Comparison of ENCODE assay signal across 9 mouse cellular contexts in the genomic region with DNA sequence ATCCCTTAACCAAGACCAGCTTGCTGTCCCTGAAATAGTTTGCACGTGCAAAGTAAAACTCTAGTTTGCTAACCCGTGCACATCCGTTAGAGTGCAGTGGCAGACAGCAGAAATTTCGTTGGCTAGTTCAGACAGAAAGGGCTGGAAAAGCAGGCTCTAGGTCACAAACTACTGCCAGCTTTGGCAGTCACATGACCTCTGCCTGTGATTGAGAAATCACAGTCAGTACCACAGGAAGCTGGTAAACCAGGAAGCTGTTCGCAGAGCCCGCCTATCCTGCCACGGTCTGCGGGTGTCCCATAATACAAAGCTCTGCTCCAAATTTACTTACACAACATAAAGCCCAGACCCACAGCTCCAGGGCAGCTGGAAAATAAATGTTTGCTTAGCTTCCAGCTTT. TPM values are rescaled to one million over a fixed set of nuclear protein-coding genes. Genes with fewer than 3 reads are reported as not detected.
DNase-seq lines count a peak whose midpoint lies in the region; ATAC-seq lines count a peak whose summit lies in the region.
"Had no signal": no experiment of that assay in that cellular context is flagged by ENCODE, and none has a peak within 500 bp of the region (broad histone marks: within the 10 kb centered on the region; RNA-seq: fewer than 3 reads in every experiment).

No protein-coding gene starts in this region.

- H3K36me3 ChIP-seq in embryonic facial prominence, embryonic 15.5 days: no peaks in the 10 kb centered on the region

- no peaks in the 10 kb centered on the region for H3K27me3 ChIP-seq in embryonic facial prominence, embryonic 15.5 days

- WGBS in embryonic facial prominence, embryonic 15.5 days: 34% methylated on average over 8 of the region's 8 CpGs

- peak; percentile 48 to 55 for DNase-seq in spleen, postnatal 36 days (ENCODE audit: low spot score in 2 of 2)
- no peak for DNase-seq in spleen, postnatal 14 days (ENCODE audit: low spot score in 2 of 2)
- DNase-seq in kidney, postnatal 14 days: peak; percentile 64
- DNase-seq in left cerebral cortex, adult 8-10 months (ENCODE audit: low spot score in 2 of 2): no peak
- no peak for DNase-seq in left cerebral cortex, postnatal 36 days (ENCODE audit: low spot score in 2 of 2)
- no peak for DNase-seq in cerebellum, postnatal 14 days

- ATAC-seq in embryonic facial prominence, embryonic 15.5 days (ENCODE audit: insufficient number of reproducible peaks, low FRiP score, low TSS enrichment, low read depth): peak; percentile 65; the same call in 1 of the 2 replicates
- peak; percentile 94 for ATAC-seq in megakaryocyte progenitor cell, adult 5-6 weeks (replicated peaks; ENCODE audit: poor library complexity)

- no peaks in the 10 kb centered on the region; the same call in 1 of the 2 replicates for H3K4me1 ChIP-seq in embryonic facial prominence, embryonic 15.5 days

- H3K27ac ChIP-seq in embryonic facial prominence, embryonic 15.5 days (replicated peaks): peak overlapping the region; percentile 80

- no peaks in the 10 kb centered on the region for H3K9me3 ChIP-seq in embryonic facial prominence, embryonic 15.5 days (replicated peaks)

- H3K4me3 ChIP-seq in embryonic facial prominence, embryonic 15.5 days (replicated peaks): no peak overlapping the region

- H3K9ac ChIP-seq in embryonic facial prominence, embryonic 15.5 days: no peak overlapping the region

- intact Hi-C loops in left cerebral cortex, postnatal 36 days (cut with DNase I): no loop called here

- no peak overlapping the region; the same call in 1 of the 2 replicates for H3K4me2 ChIP-seq in embryonic facial prominence, embryonic 15.5 days (replicated peaks)

RNA-seq across cellular contexts. Expression of gene Ankrd33, which starts 2.4 kb away (rescaled TPM):
- not detected in 2 replicates for polyA plus RNA-seq in embryonic facial prominence, embryonic 15.5 days (2015; fragmentation: Nextera tagmentation; extraction: Ambion mirVana)
- not detected in 2 replicates for total RNA-seq in megakaryocyte progenitor cell, adult 5-6 weeks (2015)
- total RNA-seq in megakaryocyte progenitor cell, adult 5-6 weeks (2017): not detected in 2 replicates
- total RNA-seq in left cerebral cortex, adult 8-10 months (2022): under 1 TPM in 1 of 4 experiments, not detected in 3; 0.34 TPM
- total RNA-seq in left cerebral cortex, postnatal 36 days (2021): under 1 TPM in 1 of 2 experiments, not detected in 1; 0.27 TPM
- polyA plus RNA-seq: neural tube, embryonic 14.5 days had no signal

RNA-seq across cellular contexts. Expression of gene Acvrl1, which starts 15.1 kb away (rescaled TPM):
- 17.5 and 19.6 TPM in 2 replicates for polyA plus RNA-seq in embryonic facial prominence, embryonic 15.5 days (2015; fragmentation: Nextera tagmentation; extraction: Ambion mirVana)
- 0.27 and 1.1 TPM in 2 replicates for total RNA-seq in megakaryocyte progenitor cell, adult 5-6 weeks (2015)
- total RNA-seq in megakaryocyte progenitor cell, adult 5-6 weeks (2017): 1.6 and 1.7 TPM in 2 replicates
- total RNA-seq in left cerebral cortex, adult 8-10 months (2022): 10 to 100 TPM; 18.9 to 25.1 (median 19.3) TPM
- total RNA-seq in left cerebral cortex, postnatal 36 days (2021): 10 to 100 TPM; 13.2 to 16.7 TPM

RNA-seq across cellular contexts. Expression of gene Fignl2, which starts 34.8 kb away (rescaled TPM):
- polyA plus RNA-seq in embryonic facial prominence, embryonic 15.5 days (2015; fragmentation: Nextera tagmentation; extraction: Ambion mirVana): 0.19 and 0.21 TPM in 2 replicates
- not detected in 2 replicates for total RNA-seq in megakaryocyte progenitor cell, adult 5-6 weeks (2015)
- total RNA-seq in megakaryocyte progenitor cell, adult 5-6 weeks (2017): under 0.01 TPM in 1 of 2 replicates, not detected in the other
- 1 to 10 TPM; 1.5 to 1.8 (median 1.6) TPM for total RNA-seq in left cerebral cortex, adult 8-10 months (2022)
- 1 to 10 TPM; 1.5 TPM for total RNA-seq in left cerebral cortex, postnatal 36 days (2021)

Comparison
In these comparisons a context has a peak if more than half of its experiments do, and no peak if none do; other contexts are left out.
1. DNase-seq: peak in spleen, postnatal 36 days (2 of 2) and kidney, postnatal 14 days (single experiment); none in spleen, postnatal 14 days (0 of 2), left cerebral cortex, adult 8-10 months (0 of 2), left cerebral cortex, postnatal 36 days (0 of 2) and cerebellum, postnatal 14 days (0 of 2).
2. RNA of gene Acvrl1, which starts 15.1 kb away (total RNA-seq): 18.9 to 25.1 TPM in left cerebral cortex, adult 8-10 months and 13.2 to 16.7 TPM in left cerebral cortex, postnatal 36 days; 0.27 to 1.7 TPM in megakaryocyte progenitor cell, adult 5-6 weeks; every median in the first group is over 4 times any median in the second.